Mouse (Mus musculus): ENCODE measurements around the gene Wsb1.

Gene Wsb1

GRCm38 (mm10) chr11:79217133-79217532 lies 37.3 kb downstream of the Wsb1 start:
- DNase-seq (ENCODE audit: low read depth, low spot score) = no peak

DNA sequence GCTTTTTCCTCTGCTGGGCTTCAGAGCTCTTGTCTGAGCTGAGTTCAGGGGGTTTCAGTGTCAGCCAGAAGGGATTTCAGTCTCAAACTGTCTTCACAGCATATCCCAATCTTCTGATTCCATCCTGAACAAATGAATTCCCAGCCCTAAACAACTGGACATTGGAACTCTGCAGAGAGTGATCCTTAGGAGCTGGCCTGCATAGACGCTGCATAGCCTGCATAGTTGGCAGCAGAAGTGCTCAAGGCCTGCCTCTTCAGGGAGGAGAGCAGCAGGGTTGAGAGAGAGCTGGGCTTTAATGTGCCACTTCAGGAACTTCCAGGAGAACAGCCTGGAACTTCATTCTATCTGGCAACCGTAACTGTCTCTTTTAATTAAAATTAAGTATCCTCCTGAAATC lies 38.9 kb downstream of the Wsb1 start:
- DNase-seq (ENCODE audit: low read depth, low spot score) = no peak

GRCm38 (mm10) chr11:79214015-79214418 lies 40.5 kb downstream of the Wsb1 start:
- peak; percentile 74 for DNase-seq (ENCODE audit: low read depth, low spot score)

GRCm38 (mm10) chr11:79209882-79210471 lies 44.5 kb downstream of the Wsb1 start:
- DNase-seq (ENCODE audit: low read depth, low spot score) = no peak

DNA sequence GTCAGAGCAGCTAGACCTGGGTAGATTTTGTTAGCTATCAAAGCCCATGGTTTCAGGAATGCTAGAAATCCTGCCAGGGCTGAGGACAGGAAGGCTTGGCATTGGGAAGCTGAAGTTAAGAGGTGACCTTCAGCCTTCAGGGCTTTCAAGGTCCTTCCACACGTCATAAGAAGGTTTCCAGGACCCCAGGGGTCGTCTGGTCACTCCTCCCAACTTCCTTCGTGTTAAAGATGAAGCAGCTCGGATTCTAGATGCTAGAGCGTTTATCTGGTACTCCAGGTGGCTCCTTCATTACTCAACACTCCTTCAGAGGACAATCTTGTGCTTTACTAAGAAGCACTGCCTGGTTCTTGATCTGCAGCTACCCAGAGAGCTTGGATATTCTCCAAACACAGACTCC lies 45.4 kb downstream of the Wsb1 start:
- DNase-seq (ENCODE audit: low read depth, low spot score) = no peak

GRCm38 (mm10) chr11:79208462-79208861 lies 46.0 kb downstream of the Wsb1 start:
- no peak for DNase-seq (ENCODE audit: low read depth, low spot score)

GRCm38 (mm10) chr11:79207691-79208090 lies 46.8 kb downstream of the Wsb1 start:
- no peak for DNase-seq (ENCODE audit: low read depth, low spot score)

GRCm38 (mm10) chr11:79204444-79204843 lies 50.0 kb downstream of the Wsb1 start:
- no peak for DNase-seq (ENCODE audit: low read depth, low spot score)

DNA sequence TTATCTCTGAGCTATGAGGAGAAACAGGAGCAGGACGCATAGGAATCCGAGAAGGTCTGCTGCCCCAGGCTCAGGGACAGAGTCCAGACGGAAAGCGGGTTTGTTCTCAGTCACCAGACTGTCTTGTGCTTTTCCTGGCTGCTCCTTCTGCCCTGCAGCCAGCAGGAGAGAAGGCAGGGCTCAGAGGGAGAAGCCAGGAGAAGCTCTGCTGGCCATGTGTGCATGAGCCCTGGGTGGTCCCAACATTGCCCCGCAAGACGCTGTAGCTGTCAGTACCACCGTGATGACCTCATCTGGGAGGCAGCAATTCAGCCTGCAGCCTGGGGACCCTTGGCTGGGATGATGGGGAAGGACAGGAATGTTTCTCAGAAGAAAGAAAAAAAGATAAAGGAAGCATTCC lies 54.0 kb downstream of the Wsb1 start:
- DNase-seq (ENCODE audit: low read depth, low spot score) = no peak

DNA sequence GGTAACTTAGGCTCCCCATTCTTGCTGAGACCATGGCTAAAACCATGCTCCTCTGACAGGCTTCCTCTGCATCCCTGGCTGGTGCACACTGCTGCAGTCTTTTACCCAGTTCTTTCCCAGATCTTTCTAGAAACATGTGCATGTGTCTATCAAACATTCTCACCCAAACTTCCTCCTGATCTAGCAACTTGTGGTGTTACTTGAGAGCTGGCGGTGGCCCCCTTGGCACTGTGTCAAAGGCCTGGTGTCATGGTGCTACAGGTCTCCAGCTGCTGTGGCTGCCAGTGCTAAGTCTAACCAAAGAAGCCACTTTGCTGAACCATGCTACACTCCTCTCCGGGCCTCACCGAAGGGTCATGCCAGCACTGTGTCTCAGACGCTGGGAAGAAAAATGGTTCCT lies 55.9 kb downstream of the Wsb1 start:
- DNase-seq (ENCODE audit: low read depth, low spot score) = no peak

GRCm38 (mm10) chr11:79197846-79198235 lies 56.6 kb downstream of the Wsb1 start:
- no peak for DNase-seq (ENCODE audit: low read depth, low spot score)

- no peak for DNase-seq (ENCODE audit: low read depth, low spot score)
Measured at GRCm38 (mm10) chr11:79196876-79197845, 57.3 kb downstream of the Wsb1 start.

DNA sequence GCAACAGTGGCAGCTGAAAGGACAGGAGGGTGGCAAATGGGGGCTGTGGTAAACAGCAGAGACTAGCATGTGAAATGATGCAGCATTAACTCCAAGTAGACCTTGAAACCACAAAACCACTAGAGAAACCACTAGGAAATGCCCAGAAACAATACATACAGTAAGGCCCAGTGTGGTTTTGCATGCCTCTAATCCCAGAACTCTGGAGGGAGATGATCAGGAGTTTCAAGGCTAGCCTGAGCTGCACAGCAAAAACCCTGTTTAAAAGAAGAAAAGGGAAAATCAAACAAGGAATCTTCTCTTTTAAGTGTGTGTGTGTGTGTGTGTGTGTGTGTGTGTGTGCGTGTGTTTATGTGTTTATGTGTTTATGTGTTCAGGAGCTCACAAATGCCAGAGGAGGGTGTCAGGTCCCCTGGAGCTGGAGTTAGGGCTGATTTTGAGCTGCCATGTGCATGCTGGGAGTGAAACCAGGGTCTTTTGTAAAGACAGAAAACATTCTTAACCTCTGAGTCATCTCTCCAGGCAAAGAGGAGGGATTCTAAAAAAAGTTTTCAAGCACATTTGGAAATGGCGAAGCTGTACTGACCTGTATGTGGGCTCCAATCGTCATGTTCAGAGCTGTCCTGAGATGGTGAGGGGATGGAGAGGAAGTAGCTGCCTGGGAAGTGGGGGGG lies 58.1 kb downstream of the Wsb1 start:
- DNase-seq (ENCODE audit: low read depth, low spot score) = no peak

DNA sequence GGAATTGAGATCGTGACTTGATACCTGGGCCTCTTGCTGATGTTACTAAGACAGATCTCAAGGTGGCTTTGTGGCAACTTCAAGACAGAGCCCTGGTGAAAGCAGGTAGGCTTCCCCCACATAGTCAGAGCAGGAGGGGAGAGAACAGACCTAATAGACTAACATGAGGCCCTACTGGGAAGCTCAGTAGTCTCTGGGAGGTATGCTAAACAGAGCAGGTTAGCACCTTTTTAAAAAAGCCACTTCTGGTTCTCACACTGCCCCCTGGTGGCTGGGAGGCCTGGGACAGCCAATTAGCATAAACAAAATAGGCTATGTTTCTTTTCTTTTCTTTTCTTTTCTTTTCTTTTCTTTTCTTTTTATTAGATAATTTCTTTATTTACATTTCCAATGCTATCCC lies 62.3 kb downstream of the Wsb1 start:
- DNase-seq (ENCODE audit: low read depth, low spot score) = no peak

DNA sequence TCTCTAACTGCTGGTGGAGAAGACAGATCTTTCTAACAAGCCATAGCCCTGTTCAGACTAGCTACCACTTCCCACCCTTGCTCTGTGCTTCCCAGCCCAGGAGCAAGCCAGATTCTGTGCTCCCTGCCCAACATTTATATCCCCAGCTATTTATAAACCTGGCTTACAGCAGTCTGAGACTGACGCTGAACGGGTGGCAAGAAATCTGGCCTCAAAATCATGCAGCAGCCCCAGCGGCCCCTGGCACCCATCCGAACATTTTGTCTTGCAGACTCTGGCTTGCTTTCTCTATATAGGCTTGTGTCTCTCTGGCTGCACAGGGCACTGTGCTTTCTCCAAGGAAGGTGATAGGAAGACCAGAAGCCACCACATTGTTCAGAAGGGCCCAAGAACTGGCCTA lies 63.3 kb downstream of the Wsb1 start:
- no peak for DNase-seq (ENCODE audit: low read depth, low spot score)

GRCm38 (mm10) chr11:79190257-79190656 lies 64.2 kb downstream of the Wsb1 start:
- no peak for DNase-seq (ENCODE audit: low read depth, low spot score)
